Mouse (Mus musculus): ENCODE measurements around the gene Hdhd5. TPM values are rescaled to one million over a fixed set of nuclear protein-coding genes. Genes with fewer than 3 reads are reported as not detected.

Hdhd5 gene
- polyA plus RNA-seq, 1 experiment from 2014 or later, result 19.1 TPM

DNA sequence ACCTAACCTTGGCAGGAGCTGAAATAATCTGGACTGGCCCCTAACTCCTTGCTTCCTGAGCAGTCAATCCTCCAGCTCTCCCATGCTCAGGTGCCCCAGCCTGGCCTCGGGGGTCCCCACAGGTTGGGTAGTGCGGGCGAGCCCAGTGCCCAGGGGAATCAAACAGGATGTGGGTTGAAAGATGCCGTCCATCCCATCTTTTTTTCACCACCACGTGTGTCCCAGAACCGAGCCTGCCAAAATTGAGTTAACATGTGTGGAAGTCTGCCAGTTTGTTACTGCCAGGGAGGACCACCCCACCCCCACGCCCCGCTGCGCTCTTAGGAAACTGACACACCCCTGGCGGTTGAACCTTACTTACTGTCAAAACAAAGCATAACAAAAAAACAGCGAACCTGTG is 67.2 kb downstream of the Hdhd5 start:
- 11% methylated on average over 11 of the region's 11 CpGs for WGBS
- Histone ChIP-seq H3K27me3 (peaks cover 50% of the 10 kb centered on the region), H3K36me3 (replicated peaks) (no peaks in the 10 kb centered on the region), H3K27ac (no peak overlapping the region), H3K9ac (peak overlapping the region; percentile 62; the same call in 1 of the 2 replicates), H3K4me1 (peaks cover 13% of the 10 kb centered on the region), H3K9me3 (no peaks in the 10 kb centered on the region), H3K4me3 (replicated peaks) (peak overlapping the region; percentile 58), H3K4me2 (peak overlapping the region; percentile 68)
- ATAC-seq (ENCODE audit: low FRiP score), result peak; percentile 34; the same call in 1 of the 2 replicates

DNA sequence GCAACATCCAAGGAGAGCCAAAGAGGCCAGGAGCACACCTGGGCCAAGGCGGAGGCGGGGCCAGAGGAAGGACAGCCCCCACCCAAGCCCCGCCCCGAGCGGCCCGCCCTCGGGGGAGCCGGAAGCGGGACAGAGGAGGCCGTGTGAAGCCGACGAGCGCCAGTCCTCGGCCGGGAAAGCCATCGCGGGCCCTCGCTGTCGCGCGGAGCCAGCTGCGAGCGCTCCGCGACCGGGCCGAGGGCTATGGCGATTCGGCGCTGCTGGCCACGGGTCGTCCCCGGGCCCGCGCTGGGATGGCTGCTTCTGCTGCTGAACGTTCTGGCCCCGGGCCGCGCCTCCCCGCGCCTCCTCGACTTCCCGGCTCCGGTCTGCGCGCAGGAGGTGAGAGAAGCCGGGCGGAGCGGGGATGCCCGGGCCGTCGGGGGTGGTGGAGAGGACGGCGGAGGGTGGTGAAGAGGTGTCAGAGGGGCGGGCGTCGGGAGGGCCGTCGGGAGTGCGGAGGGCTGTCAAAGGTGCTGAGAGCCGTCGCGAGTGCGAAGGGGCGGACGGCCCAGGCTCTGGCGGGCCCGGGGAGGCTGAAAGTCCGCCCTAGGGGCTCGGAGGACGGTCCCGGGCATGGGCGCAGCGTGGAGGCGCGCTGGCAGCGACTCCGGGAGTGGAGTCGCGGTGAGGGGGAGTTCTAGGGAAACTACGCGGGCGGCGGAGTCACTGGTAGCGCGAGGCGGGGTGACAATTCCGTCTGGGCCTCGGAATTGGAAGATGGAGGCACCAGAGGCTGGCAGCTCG is 67.8 kb downstream of the Hdhd5 start, which contains the start of gene Il17ra:
TSS of gene Il17ra (plus strand) at position 162 of the 786 bp plus-strand sequence.
- no peaks in the 10 kb centered on the region for H3K36me3 ChIP-seq (replicated peaks)
- ATAC-seq (ENCODE audit: low FRiP score), result peak; percentile 82
- WGBS, result under 1% methylated on average over 88 of the region's 90 CpGs
- no peaks in the 10 kb centered on the region for H3K9me3 ChIP-seq
- H3K27me3 ChIP-seq, result peaks cover 50% of the 10 kb centered on the region
- H3K4me2 ChIP-seq, result peak within 1 kb of the TSS; percentile 68
- peaks cover 13% of the 10 kb centered on the region for H3K4me1 ChIP-seq
- peak within 1 kb of the TSS; percentile 62 for H3K9ac ChIP-seq
- H3K4me3 ChIP-seq (replicated peaks), result peak within 1 kb of the TSS; percentile 58
- H3K27ac ChIP-seq, result no peak within 1 kb of the TSS

DNA sequence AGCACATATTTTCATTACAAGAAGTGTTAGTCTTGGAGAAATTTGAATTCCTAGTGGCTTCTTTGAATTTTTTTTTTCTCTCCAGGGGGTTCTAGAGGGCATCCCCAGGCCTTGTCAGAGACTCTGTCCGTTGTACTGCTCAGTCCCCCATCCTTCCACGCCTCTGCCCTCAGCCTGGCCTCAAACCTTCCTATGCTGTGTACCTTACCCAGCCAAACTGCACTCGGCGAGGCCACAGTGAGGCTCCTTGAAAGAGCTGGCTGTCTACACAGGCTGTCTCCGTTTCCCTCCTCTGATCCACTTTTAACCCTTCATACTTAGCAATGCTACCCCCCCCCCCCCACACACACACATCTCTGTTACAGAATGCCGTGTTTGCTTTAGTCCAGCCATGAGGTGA is 68.9 kb downstream of the Hdhd5 start:
- Histone ChIP-seq H3K4me2 (no peak overlapping the region), H3K27ac (no peak overlapping the region), H3K4me1 (peaks cover 13% of the 10 kb centered on the region), H3K4me3 (replicated peaks) (no peak overlapping the region), H3K27me3 (peaks cover 50% of the 10 kb centered on the region), H3K36me3 (replicated peaks) (no peaks in the 10 kb centered on the region), H3K9me3 (no peaks in the 10 kb centered on the region), H3K9ac (no peak overlapping the region)
- WGBS, result 65% methylated on average over 6 of the region's 6 CpGs
- ATAC-seq (ENCODE audit: low FRiP score), result 0 out of 2 replicates have a peak, but pooled peaks have one; percentile 15

DNA sequence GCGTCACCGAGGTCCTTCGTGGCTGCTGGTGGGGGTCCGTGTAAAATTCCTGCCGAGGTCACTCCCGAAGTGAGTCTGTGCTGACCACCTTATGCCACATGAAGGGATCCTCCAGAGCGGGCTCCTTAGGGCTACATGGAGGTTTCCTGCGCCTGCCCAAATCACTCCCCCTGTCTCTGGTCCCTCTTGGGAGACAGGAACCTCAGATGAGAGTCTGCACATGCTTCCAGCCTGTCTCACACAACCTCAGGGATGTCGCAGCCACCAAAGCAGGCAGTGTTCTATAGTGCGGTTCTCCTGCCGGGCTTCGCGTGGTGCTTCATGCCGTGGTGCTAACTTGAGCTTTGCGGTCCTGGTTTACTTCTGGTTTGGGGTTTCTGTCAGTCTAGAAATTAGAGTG is 69.9 kb downstream of the Hdhd5 start:
- no peak overlapping the region for H3K4me3 ChIP-seq (replicated peaks)
- H3K4me2 ChIP-seq, result no peak overlapping the region
- WGBS, result 69% methylated on average over 15 of the region's 15 CpGs
- H3K9ac ChIP-seq, result no peak overlapping the region
- H3K36me3 ChIP-seq (replicated peaks), result no peaks in the 10 kb centered on the region
- H3K4me1 ChIP-seq, result peaks cover 13% of the 10 kb centered on the region
- peaks cover 47% of the 10 kb centered on the region for H3K27me3 ChIP-seq
- no peaks in the 10 kb centered on the region for H3K9me3 ChIP-seq
- no peak overlapping the region for H3K27ac ChIP-seq
- no peak for ATAC-seq (ENCODE audit: low FRiP score)

Other genes starting within 250 kb of the Hdhd5 start
- 0.28 TPM in 1 of 2 replicates, not detected in the other for gene D330020A13Rik, start 237.0 kb downstream of the Hdhd5 start, polyA plus RNA-seq (2016; fragmentation: Nextera tagmentation; extraction: Ambion mirVana)
- gene B4galnt3, start 236.8 kb downstream of the Hdhd5 start, polyA plus RNA-seq (2016; fragmentation: Nextera tagmentation; extraction: Ambion mirVana), result 0.22 and 0.41 TPM in 2 replicates
- gene Kdm5a, start 167.2 kb downstream of the Hdhd5 start, polyA plus RNA-seq (2016; fragmentation: Nextera tagmentation; extraction: Ambion mirVana), result 60.6 and 65.3 TPM in 2 replicates
- gene Ccdc77, start 166.9 kb downstream of the Hdhd5 start, polyA plus RNA-seq (2016; fragmentation: Nextera tagmentation; extraction: Ambion mirVana), result 23.9 and 28.3 TPM in 2 replicates
- gene Il17ra, start 68.1 kb downstream of the Hdhd5 start, polyA plus RNA-seq (2016; fragmentation: Nextera tagmentation; extraction: Ambion mirVana), result 5.2 and 5.6 TPM in 2 replicates
- gene Tmem121b, start 37.5 kb downstream of the Hdhd5 start, polyA plus RNA-seq (2016; fragmentation: Nextera tagmentation; extraction: Ambion mirVana), result 2.5 TPM in 2 replicates
- gene Cecr2, start 135.1 kb upstream of the Hdhd5 start, polyA plus RNA-seq (2016; fragmentation: Nextera tagmentation; extraction: Ambion mirVana), result 12.7 and 13.6 TPM in 2 replicates
- 0.60 and 0.77 TPM in 2 replicates for gene Slc25a18, start 242.3 kb upstream of the Hdhd5 start, polyA plus RNA-seq (2016; fragmentation: Nextera tagmentation; extraction: Ambion mirVana)

All from forebrain, embryonic 12.5 days (tissue).